Mouse (Mus musculus) stomach, postnatal 0 days (tissue): ENCODE results near the gene Usf1.

ENCODE experiments used
- CTCF ChIP-seq: IDR thresholded peaks from 2 replicates; pipeline ENCODE4 v1.5.1; 2016; ENCODE audit warnings: antibody characterized with exemption, low read depth, mild to moderate bottlenecking, moderate library complexity
- EP300 ChIP-seq: optimal IDR thresholded peaks from 2 replicates; pipeline ENCODE3; 2016; ENCODE audit warnings: antibody characterized with exemption

GRCm38 (mm10) chr1:171450062-171450461 lies 38.9 kb downstream of the Usf1 start:
- TF ChIP-seq CTCF (no peak), EP300 (no peak)
